Mouse (Mus musculus) heart, embryonic 12.5 days (tissue): ENCODE measurements at regions not wholly inside any gene's neighbourhood (a gene's known extent, or its start where the extent isn't known, plus 50 kb on each side); places are given as distances from the start of the nearest gene placed in this dataset.

Experiments used
- ATAC-seq: fragments of 200-750 bp; cut with Nextera tagmentation; 2 replicates; pipeline ENCODE4 v1.8.0; 2017; ENCODE audit warnings: moderate TSS enrichment, moderate library complexity; ENCODE audit not compliant: insufficient number of reproducible peaks, low FRiP score
- H3K27ac ChIP-seq: fragments of 300-500 bp; sonication (generic); 2 replicates; pipeline ENCODE4 v1.5.1; 2016; ENCODE audit warnings: mild to moderate bottlenecking, moderate library complexity; ENCODE audit not compliant: poor library complexity, severe bottlenecking
- H3K27me3 ChIP-seq: fragments of 300-500 bp; sonication (generic); replicated peaks from 2 replicates; pipeline ENCODE4 v1.6.1; 2016; ENCODE audit warnings: mild to moderate bottlenecking, moderate library complexity
- H3K36me3 ChIP-seq: fragments of 300-500 bp; sonication (generic); 2 replicates; pipeline ENCODE4 v1.6.1; 2016; ENCODE audit warnings: mild to moderate bottlenecking, moderate library complexity
- H3K4me1 ChIP-seq: fragments of 300-500 bp; sonication (generic); replicated peaks from 2 replicates; pipeline ENCODE4 v1.6.1; 2016; ENCODE audit warnings: mild to moderate bottlenecking
- H3K4me2 ChIP-seq: fragments of 300-500 bp; sonication (generic); 2 replicates; pipeline ENCODE4 v1.6.1; 2016; ENCODE audit warnings: mild to moderate bottlenecking, moderate library complexity
- H3K4me3 ChIP-seq: fragments of 300-500 bp; sonication (generic); 2 replicates; pipeline ENCODE4 v1.5.1; 2016; ENCODE audit warnings: mild to moderate bottlenecking
- H3K9ac ChIP-seq: fragments of 300-500 bp; sonication (generic); 2 replicates; pipeline ENCODE4 v1.6.1; 2016; ENCODE audit warnings: mild to moderate bottlenecking, moderate library complexity
- H3K9me3 ChIP-seq: fragments of 300-500 bp; sonication (generic); replicated peaks from 2 replicates; pipeline ENCODE4 v1.6.1; 2016; ENCODE audit warnings: mild to moderate bottlenecking, moderate library complexity
- WGBS: fragments of 180-500 bp; shearing (Covaris S2); methylation state at CpG from one replicate; pipeline ENCODE4 v1.1.7; 2016; 5-methylcytosine and 5-hydroxymethylcytosine counted together

- Histone ChIP-seq H3K4me3 (no peak overlapping the region), H3K9ac (no peak overlapping the region), H3K9me3 (no peaks in the 10 kb centered on the region), H3K36me3 (no peaks in the 10 kb centered on the region), H3K4me1 (no peaks in the 10 kb centered on the region; the same call in 1 of the 2 replicates), H3K4me2 (no peak overlapping the region), H3K27me3 (no peaks in the 10 kb centered on the region), H3K27ac (no peak overlapping the region)
- ATAC-seq = no peak
- 44% methylated on average over 4 of the region's 4 CpGs for WGBS
These were observed 440.9 kb downstream of the Tns1 start for GRCm38 (mm10) chr1:73683132-73683888.

GRCm38 (mm10) chr1:73681697-73682096 is 442.6 kb downstream of the Tns1 start:
- ATAC-seq = no peak
- Histone ChIP-seq H3K36me3 (no peaks in the 10 kb centered on the region), H3K4me2 (no peak overlapping the region), H3K27ac (no peak overlapping the region), H3K27me3 (no peaks in the 10 kb centered on the region), H3K9me3 (no peaks in the 10 kb centered on the region), H3K4me1 (no peaks in the 10 kb centered on the region; the same call in 1 of the 2 replicates), H3K4me3 (no peak overlapping the region), H3K9ac (no peak overlapping the region)
- WGBS = 58% methylated on average over 1 of the region's 1 CpGs

- WGBS = 66% methylated on average over 3 of the region's 3 CpGs
- Histone ChIP-seq H3K9me3 (no peaks in the 10 kb centered on the region), H3K27ac (no peak overlapping the region), H3K4me1 (no peaks in the 10 kb centered on the region; the same call in 1 of the 2 replicates), H3K4me2 (no peak overlapping the region), H3K27me3 (no peaks in the 10 kb centered on the region), H3K36me3 (no peaks in the 10 kb centered on the region), H3K9ac (no peak overlapping the region), H3K4me3 (no peak overlapping the region)
- no peak for ATAC-seq
These were observed 443.4 kb downstream of the Tns1 start for GRCm38 (mm10) chr1:73680829-73681228.

GRCm38 (mm10) chr1:73673851-73674235 is 450.4 kb downstream of the Tns1 start:
- H3K9me3 ChIP-seq = no peaks in the 10 kb centered on the region
- no peak overlapping the region for H3K9ac ChIP-seq
- H3K27me3 ChIP-seq = no peaks in the 10 kb centered on the region
- no peak for ATAC-seq
- no peaks in the 10 kb centered on the region for H3K36me3 ChIP-seq
- no peak overlapping the region for H3K27ac ChIP-seq
- H3K4me2 ChIP-seq = no peak overlapping the region
- 71% methylated on average over 1 of the region's 1 CpGs for WGBS
- H3K4me3 ChIP-seq = no peak overlapping the region
- peaks cover 21% of the 10 kb centered on the region for H3K4me1 ChIP-seq

GRCm38 (mm10) chr1:73673191-73673850 is 450.9 kb downstream of the Tns1 start:
- H3K4me1 ChIP-seq = peaks cover 23% of the 10 kb centered on the region
- no peak overlapping the region for H3K4me2 ChIP-seq
- H3K36me3 ChIP-seq = no peaks in the 10 kb centered on the region
- H3K4me3 ChIP-seq = no peak overlapping the region
- no peaks in the 10 kb centered on the region for H3K27me3 ChIP-seq
- no peak overlapping the region for H3K9ac ChIP-seq
- ATAC-seq = no peak
- no peak overlapping the region; the same call in 1 of the 2 replicates for H3K27ac ChIP-seq
- WGBS = 29% methylated on average over 4 of the region's 4 CpGs
- no peaks in the 10 kb centered on the region for H3K9me3 ChIP-seq

- no peaks in the 10 kb centered on the region for H3K27me3 ChIP-seq
- peaks cover 25% of the 10 kb centered on the region for H3K4me1 ChIP-seq
- ATAC-seq = peak; percentile 59
- no peak overlapping the region for H3K9ac ChIP-seq
- H3K4me2 ChIP-seq = no peak overlapping the region
- H3K36me3 ChIP-seq = no peaks in the 10 kb centered on the region
- 35% methylated on average over 4 of the region's 4 CpGs for WGBS
- H3K4me3 ChIP-seq = no peak overlapping the region
- no peaks in the 10 kb centered on the region for H3K9me3 ChIP-seq
- peak overlapping the region; percentile 29 for H3K27ac ChIP-seq
These were observed 452.0 kb downstream of the Tns1 start for GRCm38 (mm10) chr1:73672239-73672638.

GRCm38 (mm10) chr1:73668691-73669090 is 455.6 kb downstream of the Tns1 start:
- H3K4me1 ChIP-seq = peaks cover 23% of the 10 kb centered on the region
- H3K9me3 ChIP-seq = no peaks in the 10 kb centered on the region
- no peak for ATAC-seq
- no peaks in the 10 kb centered on the region for H3K27me3 ChIP-seq
- 76% methylated on average over 2 of the region's 2 CpGs for WGBS
- H3K27ac ChIP-seq = no peak overlapping the region
- H3K4me3 ChIP-seq = no peak overlapping the region
- H3K4me2 ChIP-seq = no peak overlapping the region
- H3K36me3 ChIP-seq = no peaks in the 10 kb centered on the region
- no peak overlapping the region for H3K9ac ChIP-seq

GRCm38 (mm10) chr1:73663546-73663945 is 460.7 kb downstream of the Tns1 start:
- ATAC-seq = no peak
- no peaks in the 10 kb centered on the region for H3K9me3 ChIP-seq
- WGBS = 12% methylated on average over 1 of the region's 1 CpGs
- H3K27me3 ChIP-seq = no peaks in the 10 kb centered on the region
- no peaks in the 10 kb centered on the region for H3K36me3 ChIP-seq
- H3K4me2 ChIP-seq = no peak overlapping the region
- no peak overlapping the region for H3K27ac ChIP-seq
- no peak overlapping the region for H3K9ac ChIP-seq
- H3K4me1 ChIP-seq = peaks cover 10% of the 10 kb centered on the region
- H3K4me3 ChIP-seq = no peak overlapping the region

GRCm38 (mm10) chr1:73645011-73645410 is 479.2 kb downstream of the Tns1 start:
- peaks cover 28% of the 10 kb centered on the region for H3K4me1 ChIP-seq
- H3K36me3 ChIP-seq = no peaks in the 10 kb centered on the region
- no peaks in the 10 kb centered on the region for H3K9me3 ChIP-seq
- WGBS = 75% methylated on average over 3 of the region's 3 CpGs
- H3K27ac ChIP-seq = no peak overlapping the region
- no peak overlapping the region for H3K4me2 ChIP-seq
- no peak for ATAC-seq
- H3K4me3 ChIP-seq = no peak overlapping the region
- H3K9ac ChIP-seq = no peak overlapping the region
- H3K27me3 ChIP-seq = no peaks in the 10 kb centered on the region

GRCm38 (mm10) chr1:73644394-73644793 is 479.9 kb downstream of the Tns1 start:
- H3K9ac ChIP-seq = no peak overlapping the region
- ATAC-seq = no peak
- no peaks in the 10 kb centered on the region for H3K27me3 ChIP-seq
- H3K27ac ChIP-seq = no peak overlapping the region
- no peaks in the 10 kb centered on the region for H3K9me3 ChIP-seq
- WGBS = 54% methylated on average over 5 of the region's 5 CpGs
- H3K36me3 ChIP-seq = no peaks in the 10 kb centered on the region
- H3K4me1 ChIP-seq = peaks cover 30% of the 10 kb centered on the region
- no peak overlapping the region for H3K4me3 ChIP-seq
- H3K4me2 ChIP-seq = no peak overlapping the region

GRCm38 (mm10) chr1:73643431-73643830 is 480.8 kb downstream of the Tns1 start:
- Histone ChIP-seq H3K27ac (peak overlapping the region; percentile 26; the same call in 1 of the 2 replicates), H3K9me3 (no peaks in the 10 kb centered on the region), H3K9ac (no peak overlapping the region), H3K4me2 (no peak overlapping the region), H3K27me3 (no peaks in the 10 kb centered on the region), H3K36me3 (no peaks in the 10 kb centered on the region), H3K4me1 (peaks cover 30% of the 10 kb centered on the region), H3K4me3 (no peak overlapping the region)
- WGBS = 58% methylated on average over 5 of the region's 5 CpGs
- no peak for ATAC-seq
